Mouse (Mus musculus) splenic B cell, adult 2 months (primary cell): ENCODE data around the gene Cds2.
"Not testable (repeated sequence)": the region's sequence is repeated elsewhere in the genome, so short reads cannot be mapped to it uniquely, and the experiment has no call there.

ENCODE experiments used
- DNase-seq: peaks from one replicate; pipeline ENCODE4 v3.0.0-alpha.2; 2011; ENCODE audit warnings: low read depth, low spot score
- H3K27me3 ChIP-seq: 2 replicates; pipeline ENCODE4 v1.6.1; 2012; ENCODE audit warnings: mild to moderate bottlenecking, low read length, moderate library complexity, mixed read lengths; ENCODE audit not compliant: control insufficient read depth, poor library complexity, insufficient read depth, severe bottlenecking
- H3K36me3 ChIP-seq: 2 replicates; pipeline ENCODE4 v1.6.1; 2012; ENCODE audit warnings: mild to moderate bottlenecking, low read length, moderate library complexity, mixed read lengths; ENCODE audit not compliant: control insufficient read depth, poor library complexity, insufficient read depth, severe bottlenecking

Cds2 gene

DNA sequence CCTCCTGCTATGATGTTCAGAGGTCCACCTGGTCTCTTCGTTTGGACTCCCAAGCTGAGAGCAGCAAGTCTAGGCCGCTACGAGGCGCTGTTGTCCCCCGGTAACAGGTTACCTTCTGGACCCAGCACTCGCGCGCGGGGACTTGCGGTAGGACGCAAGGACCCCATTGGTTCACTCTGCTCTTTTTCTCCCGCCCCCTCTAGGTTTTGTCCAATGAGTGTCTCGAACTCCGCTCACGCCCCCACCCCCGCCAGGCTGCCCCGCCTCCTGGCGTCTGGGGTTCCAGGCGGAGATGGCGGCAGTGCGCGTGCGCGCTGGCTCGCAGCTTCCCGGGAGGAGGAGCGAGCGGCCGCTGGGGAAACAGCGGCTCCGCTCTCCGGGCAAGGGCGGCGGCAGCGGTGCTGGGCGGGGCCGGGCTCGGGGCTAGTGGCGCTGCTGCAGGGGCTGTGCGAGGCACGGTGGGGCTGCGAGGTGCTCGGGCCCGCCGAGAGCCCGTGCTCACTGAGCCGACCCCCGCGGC lies at the start of gene Cds2:
Gene Cds2, plus strand, starts transcription at position 270 of the 520 bp plus-strand sequence.
- H3K36me3 ChIP-seq, result no peaks in the 10 kb centered on the region
- H3K27me3 ChIP-seq, result no peaks in the 10 kb centered on the region
- DNase-seq, result peak; percentile 100

DNA sequence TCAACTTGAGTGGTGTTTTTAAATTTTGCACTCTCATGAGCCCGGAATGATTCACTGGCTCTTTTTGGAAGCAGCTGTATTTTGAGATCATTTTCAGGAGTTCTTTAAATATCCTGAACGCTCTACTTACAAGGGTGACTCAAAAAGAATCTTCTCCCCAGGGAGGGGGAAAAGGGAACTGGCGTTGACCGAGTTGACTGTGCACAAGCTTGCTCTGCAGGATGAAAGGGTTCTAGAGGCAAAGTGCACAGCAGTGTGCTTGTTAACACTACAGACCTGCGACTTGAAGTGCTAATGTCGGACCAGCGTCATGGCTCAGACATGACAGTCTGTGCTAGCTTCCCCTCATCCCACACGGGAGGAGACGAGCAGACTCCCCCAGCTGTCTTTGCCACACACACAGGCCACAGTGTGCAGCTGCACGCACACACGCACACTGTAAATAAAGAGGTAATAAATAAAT lies 41.3 kb upstream of the Cds2 start:
- DNase-seq, result no peak
- no peaks in the 10 kb centered on the region for H3K36me3 ChIP-seq
- no peaks in the 10 kb centered on the region for H3K27me3 ChIP-seq

DNA sequence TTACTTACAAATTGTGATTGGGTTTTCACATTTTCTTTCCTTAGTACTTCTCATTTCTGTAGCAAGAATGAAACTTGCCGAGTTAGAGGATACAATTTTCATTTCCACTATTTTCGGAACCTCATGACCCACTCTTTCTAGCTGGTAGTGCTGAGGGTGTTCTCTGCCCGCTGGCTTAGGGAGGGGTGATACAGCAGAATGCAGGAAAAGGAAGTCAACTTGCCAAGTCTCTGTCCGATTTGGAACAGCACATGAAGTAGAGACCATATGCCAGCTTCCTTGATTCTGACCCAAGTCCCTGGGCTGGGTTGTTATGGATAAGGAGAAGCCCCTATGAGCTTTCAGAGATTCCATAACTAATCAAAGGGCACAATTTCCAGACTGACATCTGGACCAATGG lies 38.6 kb upstream of the Cds2 start:
- H3K27me3 ChIP-seq, result no peaks in the 10 kb centered on the region
- H3K36me3 ChIP-seq, result no peaks in the 10 kb centered on the region
- no peak for DNase-seq

DNA sequence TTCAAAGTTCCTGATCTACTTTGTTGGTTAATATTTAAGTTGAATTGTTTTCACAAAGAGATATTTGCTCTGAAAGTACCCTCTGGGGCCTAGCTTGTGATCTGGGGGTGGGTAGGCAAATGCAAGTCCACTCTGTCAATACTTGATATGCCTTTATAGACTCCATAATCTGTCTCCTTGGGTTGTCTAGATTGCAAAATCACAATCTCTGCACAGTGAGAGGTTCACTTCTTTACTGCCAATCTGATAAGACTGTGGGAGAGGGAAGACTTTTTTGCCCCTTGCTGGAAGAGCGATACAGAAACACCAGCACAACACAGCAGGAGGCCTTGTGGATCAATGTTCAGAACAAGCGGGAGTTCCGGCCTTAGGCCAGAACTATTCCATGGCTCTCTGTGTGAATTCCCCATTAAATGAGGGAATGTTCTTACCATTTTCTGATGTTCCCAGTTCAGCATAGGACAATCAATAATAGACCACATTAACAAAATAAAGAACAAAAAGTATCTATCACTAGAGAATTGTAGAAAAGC lies 30.5 kb upstream of the Cds2 start:
- Histone ChIP-seq H3K36me3 (no peaks in the 10 kb centered on the region), H3K27me3 (no peaks in the 10 kb centered on the region)
- DNase-seq, result no peak

DNA sequence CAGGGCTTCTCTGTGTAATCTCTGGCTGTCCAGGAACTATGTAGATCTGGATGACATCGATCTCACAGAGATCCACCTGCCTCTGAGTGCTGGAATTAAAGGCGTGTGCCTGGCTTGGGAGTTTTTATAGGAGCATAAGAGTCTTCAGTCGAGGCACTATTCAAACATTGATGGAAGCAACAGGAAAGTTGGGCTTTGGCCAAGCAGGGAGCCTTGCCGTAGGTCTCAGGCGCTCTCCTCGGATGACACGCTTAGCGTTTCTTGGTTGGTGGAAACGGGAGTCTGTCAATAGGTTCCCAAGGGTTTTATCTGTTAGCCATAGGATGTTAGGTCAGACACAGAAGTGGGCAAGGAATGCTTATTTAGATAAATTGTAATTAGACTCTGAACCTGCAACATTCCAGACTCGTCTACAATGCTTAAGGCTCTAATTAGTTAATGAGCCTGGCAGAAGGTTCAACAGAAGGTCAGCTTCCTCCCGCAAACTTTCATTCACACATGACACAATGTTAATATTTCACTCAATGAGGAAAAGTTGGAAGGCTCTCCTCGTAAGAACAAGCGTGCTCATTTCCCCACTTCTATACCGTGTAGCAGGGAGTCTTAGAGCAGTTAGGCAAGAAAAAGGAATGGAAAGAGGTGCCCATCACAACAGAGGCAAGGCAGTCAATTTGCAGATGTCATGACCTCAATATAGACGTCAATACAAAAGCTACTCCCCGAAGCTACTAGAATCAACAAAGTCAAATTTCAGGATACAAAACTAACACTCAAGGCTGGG lies 28.8 kb upstream of the Cds2 start:
- no peak for DNase-seq
- no peaks in the 10 kb centered on the region for H3K27me3 ChIP-seq
- H3K36me3 ChIP-seq, result 0 out of 2 replicates have a peak, but pooled peaks cover 2% of the 10 kb centered on the region

DNA sequence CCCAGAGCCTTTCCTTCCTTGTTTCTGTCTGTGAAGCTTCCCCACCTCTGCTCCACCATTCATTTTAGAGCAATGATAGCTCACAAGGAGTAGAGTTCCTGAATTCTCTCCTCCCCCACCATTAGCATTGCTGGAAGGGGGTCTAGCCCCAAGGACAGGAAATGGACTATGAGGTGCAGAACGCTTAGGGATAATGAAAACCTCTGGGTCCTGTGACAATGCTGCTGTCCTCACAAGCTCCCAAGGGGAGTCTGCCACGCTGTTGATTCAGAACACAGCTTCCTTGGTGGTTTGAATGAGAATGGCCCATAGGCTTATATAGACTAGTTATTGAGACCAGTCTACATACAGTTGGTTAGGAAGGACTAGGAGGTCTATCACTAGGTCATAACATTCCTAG lies 27.7 kb upstream of the Cds2 start:
- DNase-seq, result no peak
- Histone ChIP-seq H3K27me3 (no peaks in the 10 kb centered on the region), H3K36me3 (0 out of 2 replicates have a peak, but pooled peaks cover 2% of the 10 kb centered on the region)

DNA sequence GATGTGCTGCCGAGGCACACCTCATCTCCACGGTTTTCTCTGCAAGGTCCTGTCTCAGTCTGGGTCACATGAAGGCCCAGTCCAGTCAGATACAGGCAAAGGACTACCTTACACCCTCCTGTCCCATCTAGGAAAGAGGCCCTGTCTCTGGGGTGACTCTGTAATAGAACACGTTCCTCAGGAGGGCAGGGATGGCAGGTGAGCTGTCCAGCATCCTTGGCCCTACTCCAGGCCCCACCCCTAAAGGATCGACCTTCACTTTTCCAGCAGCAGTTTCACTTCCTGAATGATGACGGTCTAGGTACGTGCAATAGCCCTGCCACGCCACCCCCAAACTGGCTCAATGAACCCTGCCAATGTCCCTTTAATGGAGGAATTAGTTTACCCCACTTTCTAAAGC lies 27.0 kb upstream of the Cds2 start:
- H3K27me3 ChIP-seq, result no peaks in the 10 kb centered on the region
- no peak for DNase-seq
- 0 out of 2 replicates have a peak, but pooled peaks cover 2% of the 10 kb centered on the region for H3K36me3 ChIP-seq

DNA sequence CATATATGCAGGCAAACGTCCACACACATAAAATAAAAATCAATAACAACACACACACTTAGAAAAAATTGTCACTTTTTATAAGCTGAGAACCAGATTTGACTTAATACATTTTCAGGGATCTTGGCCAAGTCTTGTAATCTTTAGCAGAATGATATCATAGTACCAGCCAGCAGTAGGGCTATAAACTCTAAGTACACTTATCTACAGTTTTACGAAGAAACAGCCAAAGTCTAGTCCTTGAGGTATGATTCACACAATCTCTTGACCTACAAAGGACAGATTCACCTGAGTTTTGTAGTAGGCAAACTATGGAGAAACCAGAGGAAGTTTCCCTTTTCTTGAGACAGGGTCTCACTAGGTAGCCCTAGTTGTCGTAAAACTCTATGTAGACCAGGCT lies 23.5 kb upstream of the Cds2 start:
- H3K36me3 ChIP-seq, H3K27me3 ChIP-seq, DNase-seq: not testable (repeated sequence)

DNA sequence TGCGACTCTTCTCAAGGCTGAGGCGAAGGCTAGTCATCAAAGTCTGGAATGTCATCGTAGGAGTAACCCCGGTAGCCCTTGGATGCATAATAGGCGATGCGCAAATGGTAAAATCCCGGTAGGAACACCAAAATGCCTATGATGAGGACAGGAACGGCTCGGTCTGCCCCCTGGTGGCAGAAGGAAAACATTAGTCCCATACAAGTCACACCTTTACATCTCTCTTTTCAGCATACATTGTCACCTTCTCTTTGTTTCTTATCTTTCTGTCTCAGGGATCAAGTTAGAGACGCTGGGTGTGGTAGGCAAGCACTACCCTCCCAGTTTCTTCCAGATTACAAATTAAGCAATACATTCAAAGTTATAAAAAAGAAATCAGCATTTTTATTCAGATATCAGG lies 22.5 kb upstream of the Cds2 start:
- not testable (repeated sequence) for H3K27me3 ChIP-seq, H3K36me3 ChIP-seq
- peak; percentile 49 for DNase-seq

DNA sequence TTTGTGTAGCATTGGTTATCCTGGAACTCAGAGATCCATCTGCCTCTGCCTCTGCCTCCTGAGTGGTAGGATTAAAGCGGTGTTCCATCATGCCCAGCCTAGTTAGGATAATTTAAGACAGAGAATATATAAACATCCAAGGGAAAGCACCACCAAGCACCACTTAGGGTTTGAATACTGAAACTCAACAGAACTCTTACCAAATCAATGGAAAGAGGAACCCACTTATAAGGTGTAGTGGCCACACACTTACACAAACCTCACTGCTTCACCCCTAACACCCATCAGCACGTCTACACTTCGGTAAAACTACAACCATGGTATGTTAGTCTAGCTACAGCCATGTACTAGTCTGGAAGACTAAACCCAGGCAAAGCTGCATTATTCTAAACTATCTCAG lies 19.6 kb upstream of the Cds2 start:
- no peak for DNase-seq
- peaks cover 3% of the 10 kb centered on the region for H3K36me3 ChIP-seq
- H3K27me3 ChIP-seq, result no peaks in the 10 kb centered on the region

DNA sequence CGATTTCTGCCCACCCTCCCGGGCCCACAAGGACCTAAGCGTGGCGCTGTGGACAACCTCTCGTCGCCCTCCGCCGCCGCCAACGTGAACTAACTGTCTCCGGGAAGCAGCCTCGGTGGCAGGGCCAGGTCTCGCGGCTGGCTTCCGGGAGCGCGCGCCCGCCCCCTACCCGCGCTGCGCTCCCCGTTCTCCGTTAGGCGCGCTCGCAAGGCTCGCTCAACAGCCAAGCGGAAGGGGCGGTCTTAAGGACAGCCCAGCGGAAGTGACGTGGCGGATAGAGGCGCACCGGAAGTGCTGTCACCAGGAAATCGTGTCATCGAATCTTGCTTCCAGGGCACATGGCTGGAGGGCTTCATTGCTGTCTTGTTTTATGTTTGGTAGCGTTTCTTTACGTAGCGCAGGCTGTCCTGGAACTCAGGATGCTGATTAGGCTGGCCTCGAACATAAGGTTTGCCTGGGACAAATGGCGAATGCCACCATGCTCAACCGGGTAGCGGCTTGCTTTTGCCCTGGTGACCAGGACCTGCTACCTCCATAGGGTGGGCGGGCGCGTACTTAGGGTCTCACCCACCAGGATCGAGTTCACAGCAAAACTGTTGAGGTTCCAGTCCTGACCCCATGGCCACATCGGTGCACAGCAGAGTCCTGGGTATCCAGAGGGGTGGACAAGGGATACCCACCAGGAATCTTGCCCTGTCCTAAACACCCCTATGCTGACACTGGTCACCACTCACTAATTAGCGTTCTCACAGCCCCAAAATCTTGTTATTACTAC lies 15.2 kb upstream of the Cds2 start, which contains the start of gene Tmem230:
Gene Tmem230, minus strand, starts transcription at position 269 of the 775 bp plus-strand sequence.
- Histone ChIP-seq H3K27me3 (no peaks in the 10 kb centered on the region), H3K36me3 (peaks cover 11% of the 10 kb centered on the region)
- DNase-seq, result peak; percentile 97

DNA sequence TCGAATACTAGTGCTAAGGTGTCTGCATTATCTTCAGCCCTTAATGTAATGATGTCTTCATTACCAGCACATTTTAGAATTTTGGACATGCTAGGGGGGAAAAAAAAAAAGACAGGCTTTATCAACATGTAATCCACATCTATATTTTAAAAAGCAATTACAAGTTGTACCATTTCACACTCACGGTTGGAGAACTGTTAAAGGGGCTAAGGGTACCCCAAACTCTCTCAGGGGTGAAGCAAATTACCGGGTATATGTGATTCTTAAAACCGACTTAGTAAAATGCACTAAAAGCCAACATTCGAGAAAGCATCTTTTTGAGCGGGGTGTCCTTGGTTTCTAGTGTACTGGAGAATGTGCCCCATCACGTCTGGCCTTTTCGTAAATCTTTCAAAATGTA lies 11.0 kb upstream of the Cds2 start:
- H3K36me3 ChIP-seq, result peaks cover 9% of the 10 kb centered on the region; the same call in 1 of the 2 replicates
- no peaks in the 10 kb centered on the region for H3K27me3 ChIP-seq
- no peak for DNase-seq

DNA sequence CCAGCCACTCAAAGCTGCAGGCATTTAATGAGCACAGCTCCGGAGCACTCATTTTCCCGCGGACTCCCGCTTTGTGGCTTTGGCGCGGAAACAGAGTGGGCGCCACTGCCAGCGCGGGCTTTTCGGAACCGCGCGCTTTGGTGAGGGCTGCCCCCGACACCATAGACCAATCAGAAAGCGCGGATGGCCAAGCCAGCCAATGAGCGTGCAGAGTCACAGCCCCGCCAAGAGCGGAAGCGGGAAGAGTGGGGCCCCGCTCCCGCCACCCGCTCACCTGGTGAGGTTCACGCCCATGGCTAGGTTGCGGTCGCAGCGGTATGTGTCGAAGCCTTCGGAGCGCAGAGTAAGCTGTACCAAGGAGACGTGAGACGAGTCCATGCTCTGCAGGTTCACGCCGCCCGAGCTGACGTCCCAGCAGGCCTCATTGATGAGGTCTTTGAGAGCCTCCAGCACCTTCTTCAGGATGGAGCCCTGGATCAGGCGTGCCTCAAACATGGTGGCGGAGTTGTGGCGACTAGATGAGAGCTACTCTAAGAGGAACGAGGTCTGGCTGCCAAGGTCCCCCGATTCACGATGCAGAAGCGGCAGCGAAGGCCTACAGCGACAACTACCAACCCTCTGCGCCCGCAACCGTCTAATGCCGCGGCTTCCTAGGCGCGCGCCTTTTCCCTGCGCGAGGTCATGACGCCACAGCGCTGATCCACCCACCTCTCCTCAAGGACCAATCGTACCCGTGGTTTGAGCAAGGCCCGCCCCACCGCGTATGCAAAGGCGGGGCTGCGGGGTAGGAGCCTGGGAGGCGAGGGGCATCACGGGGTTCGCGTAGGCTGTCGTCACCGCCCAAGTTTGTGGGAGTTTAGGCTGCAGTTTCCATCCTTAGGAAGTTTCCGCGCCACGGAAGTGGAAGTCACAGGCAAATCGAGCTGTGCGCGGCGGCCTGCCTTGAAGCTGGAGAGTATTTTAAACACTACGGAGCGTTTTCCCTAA lies 10.1 kb upstream of the Cds2 start, which contains the start of gene Pcna:
Gene Pcna, minus strand, starts transcription at position 773 of the 987 bp plus-strand sequence.
- Histone ChIP-seq H3K36me3 (peaks cover 9% of the 10 kb centered on the region; the same call in 1 of the 2 replicates), H3K27me3 (no peaks in the 10 kb centered on the region)
- peak; percentile 98 for DNase-seq

DNA sequence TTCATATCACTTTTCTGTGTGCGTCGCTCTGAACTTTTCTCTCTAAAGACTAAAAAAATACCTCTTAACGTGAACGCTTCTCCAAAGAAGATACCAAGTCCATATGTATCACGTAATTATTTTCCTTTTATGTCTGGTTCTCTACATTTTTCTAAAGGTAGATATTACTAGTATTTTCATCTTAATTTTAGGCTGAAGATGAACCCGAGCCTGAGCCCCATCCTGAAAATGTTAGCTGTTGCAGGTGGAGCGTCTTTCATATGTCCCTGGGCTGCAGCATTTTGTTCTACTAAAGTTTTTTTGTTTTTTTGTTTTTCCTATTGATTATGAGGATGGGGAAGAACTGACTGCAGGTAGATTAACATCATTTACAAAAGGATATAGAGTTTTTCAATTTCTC lies 9.3 kb upstream of the Cds2 start:
- peaks cover 9% of the 10 kb centered on the region; the same call in 1 of the 2 replicates for H3K36me3 ChIP-seq
- no peaks in the 10 kb centered on the region for H3K27me3 ChIP-seq
- no peak for DNase-seq
